Mouse (Mus musculus) limb, embryonic 15.5 days (tissue): ENCODE data around the gene Mlh1. TPM values are rescaled to one million over a fixed set of nuclear protein-coding genes. Genes with fewer than 3 reads are reported as not detected.
A peak's percentile ranks its signal among the peaks of the same experiment; 100 is the strongest.

Experiments used
- ATAC-seq: fragments of 200-750 bp; cut with Nextera tagmentation; 2 replicates; pipeline ENCODE4 v1.8.0; 2017; ENCODE audit warnings: low read depth, moderate TSS enrichment; ENCODE audit not compliant: insufficient number of reproducible peaks, low FRiP score, low TSS enrichment
- H3K27ac ChIP-seq: fragments of 300-500 bp; sonication (generic); 2 replicates; pipeline ENCODE4 v1.5.1; 2015; ENCODE audit warnings: moderate library complexity, mild to moderate bottlenecking, inconsistent platforms
- H3K27me3 ChIP-seq: fragments of 300-500 bp; sonication (generic); 2 replicates; pipeline ENCODE4 v1.6.1; 2015; ENCODE audit warnings: inconsistent platforms
- H3K36me3 ChIP-seq: fragments of 300-500 bp; sonication (generic); 2 replicates; pipeline ENCODE4 v1.6.1; 2015; ENCODE audit warnings: inconsistent platforms
- H3K4me1 ChIP-seq: fragments of 300-500 bp; sonication (generic); 2 replicates; pipeline ENCODE4 v1.6.1; 2015; ENCODE audit warnings: inconsistent platforms
- H3K4me2 ChIP-seq: fragments of 300-500 bp; sonication (generic); 2 replicates; pipeline ENCODE4 v1.6.1; 2015; ENCODE audit warnings: mild to moderate bottlenecking, inconsistent platforms
- H3K4me3 ChIP-seq: fragments of 300-500 bp; sonication (generic); 2 replicates; pipeline ENCODE4 v1.5.1; 2015; ENCODE audit warnings: mild to moderate bottlenecking, inconsistent platforms
- H3K9ac ChIP-seq: fragments of 300-500 bp; sonication (generic); 2 replicates; pipeline ENCODE4 v1.6.1; 2015; ENCODE audit warnings: inconsistent platforms
- H3K9me3 ChIP-seq: fragments of 300-500 bp; sonication (generic); 2 replicates; pipeline ENCODE4 v1.6.1; 2016; ENCODE audit warnings: inconsistent platforms
- WGBS: fragments of 180-500 bp; shearing (Covaris S2); methylation state at CpG from one replicate; pipeline ENCODE4 v1.1.7; 2015; 5-methylcytosine and 5-hydroxymethylcytosine counted together
- polyA plus RNA-seq: library from polyadenylated mRNA; unstranded; fragments of >200 nt; fragmentation: Nextera tagmentation; extraction: Ambion mirVana; gene quantifications from 2 replicates; pipeline ENCODE4 v1.2.1, GENCODE M21; 2015

Gene Mlh1
- polyA plus RNA-seq, 1 experiment from 2014 or later, result 32.2 TPM

DNA sequence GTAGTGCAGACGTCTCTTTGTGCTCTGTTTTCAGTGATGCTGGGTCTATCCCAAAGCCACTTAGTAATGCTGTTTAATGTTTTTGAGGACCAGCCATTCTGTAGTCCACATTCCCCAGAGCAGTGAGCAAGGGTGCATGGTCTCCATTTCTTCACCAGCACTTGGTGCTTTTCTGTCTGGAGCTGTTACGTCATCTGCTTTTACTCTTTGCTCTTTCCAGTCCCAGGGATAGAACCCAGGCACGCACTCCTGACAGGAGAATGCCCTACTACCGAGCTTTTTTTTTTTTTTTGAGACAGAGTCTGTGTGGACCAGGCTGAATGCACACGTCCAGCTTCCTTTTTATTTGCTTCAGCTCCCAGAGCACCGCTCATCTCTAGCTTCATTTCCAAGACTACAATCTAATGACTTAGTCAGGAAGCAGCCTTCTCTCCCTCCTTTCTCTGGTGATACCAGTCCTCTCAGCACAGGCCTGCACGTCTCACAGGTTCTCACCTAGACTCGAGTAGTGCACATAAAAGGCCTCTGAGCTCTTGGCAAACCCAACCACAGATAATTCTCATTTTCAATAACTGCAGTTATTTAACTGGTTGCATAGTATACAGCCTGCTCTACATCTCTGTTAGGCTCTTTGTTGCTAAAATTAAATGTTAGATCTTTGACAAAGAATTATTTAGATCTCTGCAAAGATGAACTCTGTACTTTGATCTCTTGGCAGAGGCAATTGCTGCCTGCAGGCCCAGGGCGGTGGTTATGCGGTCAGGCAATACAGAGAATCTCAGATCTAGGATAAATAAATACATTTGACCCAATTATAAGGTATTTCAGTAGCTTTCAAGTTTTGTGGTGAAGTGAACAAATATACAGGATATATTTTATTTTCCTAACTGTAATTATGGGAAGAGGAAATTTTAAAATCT lies 60.2 kb downstream of the Mlh1 start:
- no peaks in the 10 kb centered on the region for H3K9me3 ChIP-seq
- ATAC-seq, result no peak
- no peaks in the 10 kb centered on the region for H3K27me3 ChIP-seq
- H3K4me1 ChIP-seq, result peaks cover 7% of the 10 kb centered on the region; the same call in 1 of the 2 replicates
- peaks cover 18% of the 10 kb centered on the region for H3K36me3 ChIP-seq
- no peak overlapping the region for H3K4me3 ChIP-seq
- H3K9ac ChIP-seq, result no peak overlapping the region
- no peak overlapping the region for H3K4me2 ChIP-seq
- no peak overlapping the region for H3K27ac ChIP-seq
- WGBS, result 71% methylated on average over 10 of the region's 10 CpGs

- ATAC-seq, result no peak
- peaks cover 19% of the 10 kb centered on the region for H3K36me3 ChIP-seq
- H3K27me3 ChIP-seq, result no peaks in the 10 kb centered on the region
- no peak overlapping the region for H3K9ac ChIP-seq
- H3K4me1 ChIP-seq, result peaks cover 7% of the 10 kb centered on the region; the same call in 1 of the 2 replicates
- WGBS, result 86% methylated on average over 4 of the region's 4 CpGs
- no peak overlapping the region for H3K4me3 ChIP-seq
- no peak overlapping the region for H3K4me2 ChIP-seq
- H3K27ac ChIP-seq, result no peak overlapping the region
- no peaks in the 10 kb centered on the region for H3K9me3 ChIP-seq
Measured at GRCm38 (mm10) chr9:111210412-111210811, 61.2 kb downstream of the Mlh1 start.

- no peak overlapping the region for H3K4me2 ChIP-seq
- H3K27ac ChIP-seq, result no peak overlapping the region
- no peak overlapping the region for H3K9ac ChIP-seq
- peaks cover 17% of the 10 kb centered on the region for H3K36me3 ChIP-seq
- H3K4me1 ChIP-seq, result 0 out of 2 replicates have a peak, but pooled peaks cover 2% of the 10 kb centered on the region
- H3K9me3 ChIP-seq, result no peaks in the 10 kb centered on the region
- H3K27me3 ChIP-seq, result no peaks in the 10 kb centered on the region
- no peak overlapping the region for H3K4me3 ChIP-seq
- WGBS, result 88% methylated on average over 7 of the region's 7 CpGs
- no peak for ATAC-seq
Measured at GRCm38 (mm10) chr9:111209158-111209699, 62.4 kb downstream of the Mlh1 start.

DNA sequence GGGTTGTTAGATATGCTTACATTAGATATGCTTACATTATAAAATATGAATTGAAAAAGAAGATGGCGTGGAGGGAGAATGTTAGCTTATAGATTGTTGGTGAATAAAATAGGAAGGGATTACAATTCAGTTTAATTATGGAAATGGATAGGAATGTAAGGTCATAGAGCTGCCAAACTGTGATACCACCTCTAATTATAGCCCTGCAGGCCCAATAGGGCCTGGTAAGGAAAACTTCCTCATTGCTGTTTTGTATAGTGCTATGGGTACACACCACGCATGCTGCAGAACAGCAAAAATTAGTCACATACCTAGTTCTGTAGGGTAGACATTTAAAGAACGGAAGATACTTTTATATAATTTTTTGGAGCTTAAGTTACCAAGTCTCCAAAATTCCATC lies 63.4 kb downstream of the Mlh1 start:
- H3K36me3 ChIP-seq, result peaks cover 12% of the 10 kb centered on the region
- H3K4me1 ChIP-seq, result no peaks in the 10 kb centered on the region
- no peak overlapping the region for H3K27ac ChIP-seq
- no peaks in the 10 kb centered on the region for H3K9me3 ChIP-seq
- no peak overlapping the region for H3K9ac ChIP-seq
- H3K27me3 ChIP-seq, result no peaks in the 10 kb centered on the region
- no peak overlapping the region for H3K4me2 ChIP-seq
- H3K4me3 ChIP-seq, result no peak overlapping the region
- WGBS, result 97% methylated on average over 3 of the region's 3 CpGs
- ATAC-seq, result no peak

- Histone ChIP-seq H3K9me3 (no peaks in the 10 kb centered on the region), H3K27ac (no peak overlapping the region), H3K9ac (no peak overlapping the region), H3K36me3 (peaks cover 12% of the 10 kb centered on the region), H3K4me1 (no peaks in the 10 kb centered on the region), H3K4me2 (no peak overlapping the region), H3K27me3 (no peaks in the 10 kb centered on the region), H3K4me3 (no peak overlapping the region)
- 62% methylated on average over 3 of the region's 3 CpGs for whole genome bisulfite sequencing
- no peak for ATAC-seq
Measured at GRCm38 (mm10) chr9:111207683-111208082, 63.9 kb downstream of the Mlh1 start.

DNA sequence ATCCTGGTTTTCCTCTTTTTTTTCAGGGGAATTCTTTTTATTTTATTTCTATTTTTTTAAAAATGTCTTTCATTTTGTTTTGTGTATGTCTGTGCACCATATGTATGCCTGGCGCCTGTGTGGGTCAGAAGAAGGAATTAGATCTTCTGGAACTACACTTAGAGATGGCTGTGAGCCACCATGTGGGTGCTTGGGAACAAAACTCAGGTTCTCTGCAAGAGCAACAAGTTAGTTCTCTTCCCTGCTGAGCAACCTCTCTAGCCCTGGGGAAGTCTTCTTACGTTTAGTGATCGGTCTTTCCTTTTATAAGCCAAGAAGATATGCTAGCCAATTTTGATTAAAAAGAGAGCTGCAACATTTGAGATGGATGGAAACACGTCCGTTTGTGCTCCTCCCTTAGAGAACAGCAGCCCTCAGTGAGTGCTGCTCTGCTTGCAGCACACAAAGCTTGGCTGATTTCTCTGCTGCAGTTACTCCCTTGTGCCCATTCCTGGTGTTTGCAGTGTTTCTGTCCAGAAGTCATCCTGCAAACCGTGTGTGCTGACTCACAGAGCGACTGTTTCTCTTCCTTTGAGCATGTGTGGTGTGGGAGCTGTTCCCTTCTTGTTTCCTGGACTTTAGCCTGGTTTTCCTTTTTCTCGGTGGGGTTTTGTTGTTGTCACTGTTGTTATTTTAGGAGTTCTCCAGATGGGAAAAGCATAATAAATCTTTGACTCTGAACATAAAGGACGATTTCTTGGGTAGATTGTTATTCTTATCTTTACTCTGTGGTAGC lies 66.8 kb downstream of the Mlh1 start:
- Histone ChIP-seq H3K9ac (no peak overlapping the region), H3K4me3 (no peak overlapping the region), H3K27ac (peak overlapping the region; percentile 59; the same call in 1 of the 2 replicates), H3K36me3 (peaks cover 16% of the 10 kb centered on the region), H3K27me3 (no peaks in the 10 kb centered on the region), H3K4me1 (no peaks in the 10 kb centered on the region), H3K4me2 (no peak overlapping the region), H3K9me3 (no peaks in the 10 kb centered on the region)
- 0 out of 2 replicates have a peak, but pooled peaks have one; percentile 40 for ATAC-seq
- 48% methylated on average over 9 of the region's 9 CpGs for WGBS

- Histone ChIP-seq H3K27ac (no peak overlapping the region), H3K9ac (no peak overlapping the region), H3K4me2 (no peak overlapping the region), H3K27me3 (no peaks in the 10 kb centered on the region), H3K4me1 (no peaks in the 10 kb centered on the region), H3K4me3 (no peak overlapping the region), H3K36me3 (peaks cover 12% of the 10 kb centered on the region), H3K9me3 (no peaks in the 10 kb centered on the region)
- ATAC-seq, result no peak
Measured at GRCm38 (mm10) chr9:111200208-111200607, 71.4 kb downstream of the Mlh1 start.

GRCm38 (mm10) chr9:111198332-111198731 lies 73.3 kb downstream of the Mlh1 start:
- Histone ChIP-seq H3K36me3 (peaks cover 13% of the 10 kb centered on the region; the same call in 1 of the 2 replicates), H3K9me3 (no peaks in the 10 kb centered on the region), H3K9ac (no peak overlapping the region), H3K4me1 (no peaks in the 10 kb centered on the region), H3K4me2 (no peak overlapping the region), H3K27ac (no peak overlapping the region), H3K4me3 (no peak overlapping the region), H3K27me3 (no peaks in the 10 kb centered on the region)
- WGBS, result 81% methylated on average over 1 of the region's 1 CpGs
- ATAC-seq, result no peak

DNA sequence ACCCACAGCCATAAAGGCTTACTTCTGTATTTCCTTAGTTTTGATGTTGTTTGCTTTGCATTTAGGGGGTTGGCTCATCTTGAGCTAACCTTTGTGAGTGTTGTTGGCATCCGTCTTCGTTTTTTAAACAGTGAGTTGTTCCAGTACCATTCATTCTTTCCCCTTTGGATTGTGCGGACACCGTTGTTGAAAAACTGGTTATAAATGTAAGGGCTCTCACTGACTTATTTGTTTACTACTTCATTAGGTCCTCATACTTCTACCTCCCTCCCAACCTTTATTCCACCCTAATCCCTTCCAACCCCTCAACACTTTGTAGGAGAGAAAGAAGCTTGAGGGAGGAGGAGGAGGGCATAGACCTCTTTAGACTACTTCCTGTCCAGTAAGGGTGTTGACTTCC lies 73.9 kb downstream of the Mlh1 start:
- 92% methylated on average over 4 of the region's 4 CpGs for WGBS
- Histone ChIP-seq H3K27me3 (no peaks in the 10 kb centered on the region), H3K9ac (no peak overlapping the region), H3K4me1 (no peaks in the 10 kb centered on the region), H3K27ac (no peak overlapping the region), H3K4me2 (no peak overlapping the region), H3K36me3 (peaks cover 13% of the 10 kb centered on the region; the same call in 1 of the 2 replicates), H3K4me3 (no peak overlapping the region), H3K9me3 (no peaks in the 10 kb centered on the region)
- no peak for ATAC-seq

DNA sequence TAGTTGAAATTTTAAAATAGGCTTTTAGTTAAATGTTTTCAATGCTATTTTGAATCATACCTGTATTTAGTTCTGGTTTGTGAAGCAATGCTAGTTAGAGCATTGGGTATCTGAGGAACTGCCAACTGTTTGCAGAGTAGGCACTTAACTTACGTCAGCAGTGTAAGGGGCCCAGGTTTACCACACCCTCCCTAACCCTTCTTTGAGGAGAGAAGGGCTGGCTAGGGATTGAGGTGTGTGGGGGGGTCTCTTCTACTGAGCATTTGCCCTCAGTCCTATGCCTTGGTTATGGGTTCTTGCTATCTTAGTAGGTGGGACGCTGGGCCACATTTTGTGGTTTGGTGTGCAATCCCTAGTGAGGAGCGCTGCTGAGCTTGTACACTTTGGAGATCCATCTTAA lies 74.5 kb downstream of the Mlh1 start:
- Histone ChIP-seq H3K4me2 (no peak overlapping the region), H3K9ac (no peak overlapping the region), H3K36me3 (peaks cover 10% of the 10 kb centered on the region; the same call in 1 of the 2 replicates), H3K27me3 (no peaks in the 10 kb centered on the region), H3K9me3 (no peaks in the 10 kb centered on the region), H3K27ac (no peak overlapping the region), H3K4me1 (no peaks in the 10 kb centered on the region), H3K4me3 (no peak overlapping the region)
- 87% methylated on average over 3 of the region's 3 CpGs for WGBS
- ATAC-seq, result no peak

- H3K9me3 ChIP-seq, result no peaks in the 10 kb centered on the region
- peaks cover 25% of the 10 kb centered on the region for H3K36me3 ChIP-seq
- H3K27ac ChIP-seq, result no peak overlapping the region
- no peak for ATAC-seq
- WGBS, result 93% methylated on average over 2 of the region's 2 CpGs
- no peaks in the 10 kb centered on the region for H3K27me3 ChIP-seq
- no peak overlapping the region for H3K4me3 ChIP-seq
- H3K4me2 ChIP-seq, result no peak overlapping the region
- H3K4me1 ChIP-seq, result no peaks in the 10 kb centered on the region
- H3K9ac ChIP-seq, result no peak overlapping the region
Measured at GRCm38 (mm10) chr9:111193211-111193610, 78.4 kb downstream of the Mlh1 start.

DNA sequence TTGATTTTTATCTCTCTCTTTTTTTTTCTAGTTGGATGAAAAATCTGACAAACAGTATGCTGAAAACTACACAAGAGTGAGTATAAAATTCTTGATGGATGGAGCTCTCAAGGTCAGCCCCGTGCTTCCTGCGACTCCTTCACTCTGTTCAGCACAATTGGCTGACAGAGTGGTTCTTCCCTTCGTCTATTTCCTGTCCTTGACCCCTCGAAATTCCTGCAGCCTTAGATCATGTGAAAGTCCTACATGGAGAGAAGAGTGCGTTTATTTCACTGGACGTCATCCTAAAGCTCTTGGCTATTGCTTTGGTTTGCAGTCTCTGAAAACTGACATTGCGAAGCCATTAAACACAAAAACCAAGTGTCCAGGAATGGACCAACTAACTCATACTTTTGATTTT lies 82.9 kb downstream of the Mlh1 start:
- 85% methylated on average over 7 of the region's 7 CpGs for WGBS
- H3K36me3 ChIP-seq, result peaks cover 20% of the 10 kb centered on the region
- ATAC-seq, result no peak
- no peaks in the 10 kb centered on the region for H3K4me1 ChIP-seq
- no peak overlapping the region for H3K27ac ChIP-seq
- H3K27me3 ChIP-seq, result no peaks in the 10 kb centered on the region
- no peak overlapping the region for H3K4me3 ChIP-seq
- H3K4me2 ChIP-seq, result no peak overlapping the region
- H3K9ac ChIP-seq, result no peak overlapping the region
- H3K9me3 ChIP-seq, result no peaks in the 10 kb centered on the region
